Mouse (Mus musculus): ENCODE data around the gene Disp1. TPM values are rescaled to one million over a fixed set of nuclear protein-coding genes. Genes with fewer than 3 reads are reported as not detected.

Disp1 gene
- 1.2 TPM for polyA plus RNA-seq (2014; fragmentation: Illumina TruSeq; extraction: RNeasy Lipid Tissue Mini Kit (QIAGEN cat#74804); ENCODE audit: low read depth, low replicate concordance)

DNA sequence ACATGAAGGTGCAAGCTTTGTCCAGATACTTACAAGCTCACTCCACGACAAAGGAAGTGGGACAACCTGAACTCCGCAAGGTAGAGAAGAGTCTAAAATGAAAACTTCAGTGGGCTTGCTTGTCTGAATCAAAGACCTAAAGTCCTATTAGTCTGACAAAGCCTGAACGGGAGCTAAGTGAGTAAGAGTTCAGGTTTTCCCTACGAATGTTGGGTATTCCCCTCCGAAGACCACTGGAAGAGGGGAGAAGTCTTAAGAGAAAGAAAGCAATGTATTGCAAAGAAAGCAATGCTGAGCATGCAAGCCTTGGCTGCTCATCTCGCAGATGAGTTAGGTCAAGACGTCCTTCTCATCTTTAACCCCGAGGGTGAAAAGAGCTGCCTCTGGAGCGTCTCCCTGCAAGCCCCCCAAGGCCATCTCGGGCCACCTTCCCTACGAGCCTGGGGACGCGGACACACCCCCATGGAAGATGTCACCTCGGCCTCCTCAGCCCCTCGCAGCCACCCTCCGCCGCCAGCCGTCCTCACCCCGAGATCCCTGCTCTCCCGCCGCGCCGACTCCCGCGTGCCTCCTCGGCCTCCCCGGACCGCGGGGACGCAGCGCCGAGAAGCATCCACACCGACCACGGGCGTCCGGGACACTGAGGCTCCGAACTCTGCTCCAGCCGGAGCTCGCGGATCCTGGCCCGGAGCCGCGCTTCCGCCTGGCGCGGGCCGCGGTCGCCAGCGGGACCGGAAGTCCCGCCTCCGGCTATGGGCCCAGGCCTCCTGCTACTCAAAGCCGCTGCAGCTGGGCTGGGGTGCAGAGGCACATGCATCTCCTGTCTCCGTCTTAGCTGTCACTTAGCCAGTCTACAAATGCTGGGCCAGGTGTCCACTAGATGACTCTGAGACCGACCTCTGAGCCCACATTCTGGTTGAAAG lies at the start of gene Disp1:
Gene Disp1, minus strand, starts transcription at position 727 of the 923 bp plus-strand sequence.

Other genes with a start within 250 kb of the Disp1 start
- gene Aida, start 75.1 kb upstream of the Disp1 start, polyA plus RNA-seq (2014; fragmentation: Illumina TruSeq; extraction: RNeasy Lipid Tissue Mini Kit (QIAGEN cat#74804); ENCODE audit: low read depth, low replicate concordance): 76.3 TPM
- gene Brox, start 75.7 kb upstream of the Disp1 start, polyA plus RNA-seq (2014; fragmentation: Illumina TruSeq; extraction: RNeasy Lipid Tissue Mini Kit (QIAGEN cat#74804); ENCODE audit: low read depth, low replicate concordance): 36.0 TPM
- gene Mia3, start 148.0 kb upstream of the Disp1 start, polyA plus RNA-seq (2014; fragmentation: Illumina TruSeq; extraction: RNeasy Lipid Tissue Mini Kit (QIAGEN cat#74804); ENCODE audit: low read depth, low replicate concordance): 169 TPM
- 18.7 TPM for gene Taf1a, start 167.5 kb upstream of the Disp1 start, polyA plus RNA-seq (2014; fragmentation: Illumina TruSeq; extraction: RNeasy Lipid Tissue Mini Kit (QIAGEN cat#74804); ENCODE audit: low read depth, low replicate concordance)
- 1.1 TPM for gene Hhipl2, start 196.7 kb upstream of the Disp1 start, polyA plus RNA-seq (2014; fragmentation: Illumina TruSeq; extraction: RNeasy Lipid Tissue Mini Kit (QIAGEN cat#74804); ENCODE audit: low read depth, low replicate concordance)